Comparison of ENCODE assay signal across 23 mouse cellular contexts in the genomic region with DNA sequence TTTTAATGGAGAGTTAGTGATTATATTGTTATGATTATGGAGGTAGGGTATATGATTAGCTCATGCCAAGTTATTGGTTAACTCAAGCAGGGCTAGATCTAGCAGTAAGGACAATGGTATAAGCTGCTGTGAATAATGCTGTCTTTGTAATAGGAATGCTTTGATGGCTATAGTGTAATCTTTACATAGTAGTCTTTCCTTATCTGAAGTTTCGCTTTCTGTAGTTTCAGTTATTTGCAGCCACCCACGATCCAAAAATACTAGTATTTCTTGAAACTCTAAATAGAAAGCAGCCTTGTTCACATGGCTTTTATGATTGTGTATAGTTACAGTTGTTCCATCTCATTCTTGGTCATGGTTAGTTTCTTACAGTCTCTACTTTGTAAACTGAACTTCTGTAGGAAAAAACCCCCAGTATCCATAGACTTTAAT. TPM values are rescaled to one million over a fixed set of nuclear protein-coding genes. Genes with fewer than 3 reads are reported as not detected.
A peak's percentile ranks its signal among the peaks of the same experiment; 100 is the strongest.
DNase-seq lines count a peak whose midpoint lies in the region; ATAC-seq and TF ChIP-seq lines count a peak whose summit lies in the region.
"Had no signal": no experiment of that assay in that cellular context is flagged by ENCODE, and none has a peak within 500 bp of the region (broad histone marks: within the 10 kb centered on the region; RNA-seq: fewer than 3 reads in every experiment).

No protein-coding gene starts in this region.

- DNase-seq in heart, adult 8-10 months (ENCODE audit: low spot score) = no peak
- peak; percentile 54 for DNase-seq in lung, embryonic 14.5 days
- DNase-seq in lung, adult 18-20 months = no peak
- no peak for DNase-seq in limb, embryonic 10.5 days (ENCODE audit: low spot score)
- DNase-seq: adrenal gland, postnatal 10 days; cerebellum, adult 11 months; cerebellum, postnatal 36 days; gastrocnemius, postnatal 36 days; heart, postnatal 4 days; layer of hippocampus, adult 9-11 months; midbrain, embryonic 14.5 days; retina, postnatal 1 day had no signal

- H3K4me3 ChIP-seq in heart, embryonic 13.5 days = no peak overlapping the region
- no peak overlapping the region for H3K4me3 ChIP-seq in lung, embryonic 14.5 days (ENCODE audit: low read depth, low read length)
- H3K4me3 ChIP-seq in intestine, embryonic 15.5 days (replicated peaks) = no peak overlapping the region
- H3K4me3 ChIP-seq in stomach, embryonic 16.5 days (replicated peaks; ENCODE audit: low read length) = no peak overlapping the region
- no peak overlapping the region for H3K4me3 ChIP-seq in limb, embryonic 10.5 days
- H3K4me3 ChIP-seq: embryonic facial prominence, embryonic 10.5 days; forebrain, embryonic 15.5 days; limb, embryonic 12.5 days had no signal

- TF ChIP-seq CTCF in lung, embryonic 14.5 days (IDR thresholded peaks at IDR 0.05; ENCODE audit: low read depth) = no peak

- peaks cover 23% of the 10 kb centered on the region for H3K4me1 ChIP-seq in heart, embryonic 13.5 days
- no peaks in the 10 kb centered on the region; the same call in 1 of the 2 replicates for H3K4me1 ChIP-seq in lung, embryonic 14.5 days (ENCODE audit: insufficient read depth)
- H3K4me1 ChIP-seq in intestine, embryonic 15.5 days (replicated peaks) = no peaks in the 10 kb centered on the region
- peaks cover 5% of the 10 kb centered on the region for H3K4me1 ChIP-seq in stomach, embryonic 16.5 days (ENCODE audit: control insufficient read depth, insufficient read depth, low read length)
- H3K4me1 ChIP-seq in limb, embryonic 10.5 days = no peaks in the 10 kb centered on the region
- H3K4me1 ChIP-seq: embryonic facial prominence, embryonic 10.5 days; forebrain, embryonic 15.5 days; limb, embryonic 12.5 days had no signal

- H3K4me2 ChIP-seq in heart, embryonic 13.5 days = no peak overlapping the region
- H3K4me2 ChIP-seq in lung, embryonic 14.5 days = no peak overlapping the region
- no peak overlapping the region for H3K4me2 ChIP-seq in intestine, embryonic 15.5 days (replicated peaks)
- H3K4me2 ChIP-seq in stomach, embryonic 16.5 days (ENCODE audit: low read depth, low read length) = peak overlapping the region; percentile 24; the same call in 1 of the 2 replicates
- H3K4me2 ChIP-seq: forebrain, embryonic 15.5 days; limb, embryonic 12.5 days had no signal

- H3K27ac ChIP-seq in heart, embryonic 13.5 days (replicated peaks) = 0 out of 2 replicates have a peak overlapping the region, but pooled peaks have one; percentile 31
- peak overlapping the region; percentile 93 for H3K27ac ChIP-seq in lung, embryonic 14.5 days (ENCODE audit: low read depth)
- H3K27ac ChIP-seq in intestine, embryonic 15.5 days = peak overlapping the region; percentile 96
- peak overlapping the region; percentile 99 for H3K27ac ChIP-seq in stomach, embryonic 16.5 days (ENCODE audit: low read length)
- H3K27ac ChIP-seq in limb, embryonic 10.5 days = no peak overlapping the region
- H3K27ac ChIP-seq: embryonic facial prominence, embryonic 10.5 days; forebrain, embryonic 15.5 days; limb, embryonic 12.5 days; liver, embryonic 14.5 days; macrophage had no signal

- no peaks in the 10 kb centered on the region for H3K27me3 ChIP-seq in heart, embryonic 13.5 days (replicated peaks)
- H3K27me3 ChIP-seq in lung, embryonic 14.5 days (ENCODE audit: insufficient read depth, low read length) = no peaks in the 10 kb centered on the region
- H3K27me3 ChIP-seq in intestine, embryonic 15.5 days (replicated peaks) = no peaks in the 10 kb centered on the region
- H3K27me3 ChIP-seq in stomach, embryonic 16.5 days (ENCODE audit: control insufficient read depth, insufficient read depth, low read length) = no peaks in the 10 kb centered on the region
- H3K27me3 ChIP-seq in limb, embryonic 10.5 days (ENCODE audit: low read depth, poor library complexity, severe bottlenecking) = no peaks in the 10 kb centered on the region
- H3K27me3 ChIP-seq: CH12.LX; forebrain, embryonic 15.5 days; limb, embryonic 12.5 days had no signal

- WGBS in heart, embryonic 13.5 days = 55% methylated on average over 2 of the region's 2 CpGs
- WGBS in lung, embryonic 14.5 days = 68% methylated on average over 2 of the region's 2 CpGs
- 61% methylated on average over 2 of the region's 2 CpGs for whole genome bisulfite sequencing in intestine, embryonic 15.5 days
- 53% methylated on average over 2 of the region's 2 CpGs for WGBS in stomach, embryonic 16.5 days
- WGBS in limb, embryonic 10.5 days = 93% methylated on average over 2 of the region's 2 CpGs

- no peak for ATAC-seq in heart, embryonic 13.5 days (ENCODE audit: extremely low read depth, insufficient number of reproducible peaks, low FRiP score, low TSS enrichment)
- ATAC-seq in lung, embryonic 14.5 days (ENCODE audit: insufficient read depth) = peak; percentile 65
- peak; percentile 96 for ATAC-seq in intestine, embryonic 15.5 days
- ATAC-seq in stomach, embryonic 16.5 days (ENCODE audit: insufficient read depth, low FRiP score) = peak; percentile 95
- no peak for ATAC-seq in granulocyte monocyte progenitor cell, adult 5-6 weeks (replicated peaks; ENCODE audit: poor library complexity, severe bottlenecking)
- ATAC-seq: forebrain, embryonic 15.5 days; hindbrain, embryonic 16.5 days had no signal

- H3K36me3 ChIP-seq in heart, embryonic 13.5 days = peaks cover 18% of the 10 kb centered on the region
- no peaks in the 10 kb centered on the region for H3K36me3 ChIP-seq in lung, embryonic 14.5 days (ENCODE audit: insufficient read depth)
- H3K36me3 ChIP-seq in intestine, embryonic 15.5 days = no peaks in the 10 kb centered on the region; the same call in 1 of the 2 replicates
- H3K36me3 ChIP-seq in stomach, embryonic 16.5 days (ENCODE audit: control insufficient read depth, insufficient read depth, low read length) = no peaks in the 10 kb centered on the region
- H3K36me3 ChIP-seq in limb, embryonic 10.5 days = no peaks in the 10 kb centered on the region
- H3K36me3 ChIP-seq: forebrain, embryonic 15.5 days; limb, embryonic 12.5 days had no signal

- no peaks in the 10 kb centered on the region for H3K9me3 ChIP-seq in heart, embryonic 13.5 days
- no peaks in the 10 kb centered on the region for H3K9me3 ChIP-seq in lung, embryonic 14.5 days (ENCODE audit: low read depth, low read length)
- no peaks in the 10 kb centered on the region for H3K9me3 ChIP-seq in intestine, embryonic 15.5 days
- H3K9me3 ChIP-seq in stomach, embryonic 16.5 days (replicated peaks; ENCODE audit: control insufficient read depth, low read length) = 0 out of 2 replicates have a peak, but pooled peaks cover 3% of the 10 kb centered on the region
- no peaks in the 10 kb centered on the region for H3K9me3 ChIP-seq in limb, embryonic 10.5 days (replicated peaks)
- H3K9me3 ChIP-seq: embryonic facial prominence, embryonic 10.5 days; forebrain, embryonic 15.5 days; limb, embryonic 12.5 days had no signal

- H3K9ac ChIP-seq in heart, embryonic 13.5 days = no peak overlapping the region
- no peak overlapping the region for H3K9ac ChIP-seq in lung, embryonic 14.5 days
- no peak overlapping the region for H3K9ac ChIP-seq in intestine, embryonic 15.5 days
- no peak overlapping the region for H3K9ac ChIP-seq in stomach, embryonic 16.5 days (ENCODE audit: low read length)
- H3K9ac ChIP-seq: forebrain, embryonic 15.5 days; limb, embryonic 12.5 days; liver, embryonic 14.5 days had no signal

RNA-seq across cellular contexts. Expression of a gene that starts 15.8 kb away (rescaled TPM):
- 43.3 and 63.5 TPM in 2 replicates for polyA plus RNA-seq in heart, embryonic 13.5 days (2015; fragmentation: Nextera tagmentation; extraction: Ambion mirVana)
- total RNA-seq in heart, adult 8-10 months (2022) = 10 to 100 TPM; 31.2 to 35.8 (median 35.0) TPM
- polyA plus RNA-seq in lung, embryonic 14.5 days (2014; fragmentation: Nextera tagmentation; extraction: Ambion mirVana) = 39.2 and 43.9 TPM in 2 replicates
- polyA plus RNA-seq in intestine, embryonic 15.5 days (2015; fragmentation: Nextera tagmentation; extraction: Ambion mirVana) = 70.9 and 78.7 TPM in 2 replicates
- polyA plus RNA-seq in stomach, embryonic 16.5 days (2015; fragmentation: Nextera tagmentation; extraction: Ambion mirVana) = 62.6 and 64.2 TPM in 2 replicates
- 81.3 and 123 TPM in 2 replicates for total RNA-seq in granulocyte monocyte progenitor cell, adult 5-6 weeks (2014; fragmentation: Nextera tagmentation)
- 47.7 and 63.9 TPM in 2 replicates for total RNA-seq in granulocyte monocyte progenitor cell, adult 5-6 weeks (2017)
- 35.7 and 37.0 TPM in 2 replicates for polyA plus RNA-seq in limb, embryonic 10.5 days (2016; fragmentation: Nextera tagmentation; extraction: Ambion mirVana)

RNA-seq across cellular contexts. Expression of a gene that starts 15.9 kb away (rescaled TPM):
- polyA plus RNA-seq in heart, embryonic 13.5 days (2015; fragmentation: Nextera tagmentation; extraction: Ambion mirVana) = 3.7 and 4.1 TPM in 2 replicates
- 1 to 10 TPM; 3.5 to 5.3 (median 4.3) TPM for total RNA-seq in heart, adult 8-10 months (2022)
- polyA plus RNA-seq in lung, embryonic 14.5 days (2014; fragmentation: Nextera tagmentation; extraction: Ambion mirVana) = 2.7 and 3.5 TPM in 2 replicates
- 15.4 and 16.6 TPM in 2 replicates for polyA plus RNA-seq in intestine, embryonic 15.5 days (2015; fragmentation: Nextera tagmentation; extraction: Ambion mirVana)
- polyA plus RNA-seq in stomach, embryonic 16.5 days (2015; fragmentation: Nextera tagmentation; extraction: Ambion mirVana) = 7.4 and 8.6 TPM in 2 replicates
- total RNA-seq in granulocyte monocyte progenitor cell, adult 5-6 weeks (2014; fragmentation: Nextera tagmentation) = 22.9 and 33.9 TPM in 2 replicates
- total RNA-seq in granulocyte monocyte progenitor cell, adult 5-6 weeks (2017) = 22.4 and 28.9 TPM in 2 replicates
- polyA plus RNA-seq in limb, embryonic 10.5 days (2016; fragmentation: Nextera tagmentation; extraction: Ambion mirVana) = 4.9 and 5.0 TPM in 2 replicates

Comparison
In these comparisons a context has a peak if more than half of its experiments do, and no peak if none do; other contexts are left out.
1. ATAC-seq: peak in lung, embryonic 14.5 days (single experiment), intestine, embryonic 15.5 days (single experiment) and stomach, embryonic 16.5 days (single experiment); none in heart, embryonic 13.5 days (single experiment) and granulocyte monocyte progenitor cell, adult 5-6 weeks (single experiment).